Mouse (Mus musculus) mature B cell (primary cell): ENCODE data around the gene Dmp1.

Experiments
- in situ Hi-C: fragments of 300-500 bp; cut with MboI; formaldehyde crosslinking; loops from 2 replicates; pipeline ENCODE4 v1.14.3; 2019

The Dmp1 gene

GRCm38 (mm10) chr5:104261908-104262461 is 59.6 kb downstream of the Dmp1 start:
- in situ Hi-C loops = no loop called here

GRCm38 (mm10) chr5:104263014-104263776 is 60.8 kb downstream of the Dmp1 start:
- in situ Hi-C loops = no loop called here
